Mouse (Mus musculus): Measurements from ENCODE around the gene Rassf3.
A peak's percentile ranks its signal among the peaks of the same experiment; 100 is the strongest.

Rassf3 gene

DNA sequence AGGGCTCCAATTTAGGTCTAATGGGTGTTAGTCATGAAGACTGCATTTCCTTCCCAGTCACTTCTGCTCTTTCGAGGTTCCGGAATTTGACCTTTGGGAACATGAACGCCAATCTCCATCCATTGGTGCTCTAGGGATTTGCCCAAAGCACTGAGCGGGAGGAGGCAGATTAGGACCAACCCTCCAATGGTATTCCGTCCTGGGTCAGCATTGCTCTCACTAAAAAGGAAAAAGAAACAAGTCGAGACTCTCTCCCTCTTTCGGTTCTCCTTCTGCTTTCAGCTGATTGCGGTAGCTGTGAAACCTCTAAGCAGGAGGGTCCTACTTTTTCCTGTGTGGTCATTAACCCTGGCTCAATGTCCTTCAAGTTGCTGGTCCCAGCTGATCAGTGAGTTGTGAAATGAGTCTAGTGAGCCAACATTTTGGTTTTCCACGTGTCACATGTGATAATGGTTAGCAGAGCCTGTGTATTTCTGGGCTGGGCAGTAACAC is 110.3 kb downstream of the Rassf3 start:
- peak; percentile 29 for DNase-seq (ENCODE audit: low read depth, low spot score)

- peak; percentile 65 for DNase-seq (ENCODE audit: low read depth, low spot score)
These were observed 111.2 kb downstream of the Rassf3 start, which contains the start of gene Gns for GRCm38 (mm10) chr10:121364801-121365564. Gns (plus strand) TSS chr10:121365090.

- no peak for DNase-seq (ENCODE audit: low read depth, low spot score)
These were observed 111.8 kb downstream of the Rassf3 start for GRCm38 (mm10) chr10:121364306-121364705.

- DNase-seq (ENCODE audit: low read depth, low spot score): no peak
These were observed 112.9 kb downstream of the Rassf3 start for GRCm38 (mm10) chr10:121363201-121363600.

GRCm38 (mm10) chr10:121360358-121360757 is 115.8 kb downstream of the Rassf3 start:
- no peak for DNase-seq (ENCODE audit: low read depth, low spot score)
